Mouse (Mus musculus): ENCODE data around the gene Tmprss11b. TPM values are rescaled to one million over a fixed set of nuclear protein-coding genes. Genes with fewer than 3 reads are reported as not detected.
"Not testable (repeated sequence)": the region's sequence is repeated elsewhere in the genome, so short reads cannot be mapped to it uniquely, and the experiment has no call there.

Gene Tmprss11b
- polyA plus RNA-seq (2012; ENCODE audit: insufficient read depth, insufficient read length, low replicate concordance, missing spikeins): not detected in 2 replicates

DNA sequence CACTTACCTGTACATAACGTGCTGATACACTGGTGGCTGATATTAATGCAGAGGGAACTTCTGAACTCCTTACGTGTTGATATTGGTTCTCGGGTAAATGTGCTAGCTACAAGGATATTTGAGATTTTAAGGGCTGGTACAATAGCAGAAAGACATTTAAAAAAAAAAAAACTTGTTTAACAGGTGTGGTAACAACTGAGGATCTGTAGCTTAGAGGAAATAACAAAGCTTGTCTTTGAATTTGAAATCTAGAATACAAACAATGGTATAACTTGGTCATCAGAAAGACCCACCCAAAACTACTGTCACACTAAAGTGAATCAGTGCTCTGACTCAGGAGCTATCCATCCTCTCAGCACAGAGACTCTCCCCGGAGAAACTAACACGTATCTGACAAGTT lies at the start of gene Tmprss11b:
Gene Tmprss11b, minus strand, starts transcription at position 101 of the 400 bp plus-strand sequence.
- no peak within 1 kb of the TSS for H3K4me3 ChIP-seq (ENCODE audit: insufficient read depth, low read depth, low read length)
- no peaks in the 10 kb centered on the region for H3K4me1 ChIP-seq (ENCODE audit: control insufficient read depth, insufficient read depth, low read length)
- TF ChIP-seq POLR2A (IDR thresholded peaks at IDR 0.05; ENCODE audit: insufficient read depth, low read depth, low read length) (no peak), CTCF (IDR thresholded peaks at IDR 0.05; ENCODE audit: insufficient read depth, low read depth, low read length) (no peak)
- 85% methylated on average over 5 of the region's 5 CpGs for WGBS
- no peak within 1 kb of the TSS for H3K27ac ChIP-seq (ENCODE audit: insufficient read depth, low read depth, low read length)

DNA sequence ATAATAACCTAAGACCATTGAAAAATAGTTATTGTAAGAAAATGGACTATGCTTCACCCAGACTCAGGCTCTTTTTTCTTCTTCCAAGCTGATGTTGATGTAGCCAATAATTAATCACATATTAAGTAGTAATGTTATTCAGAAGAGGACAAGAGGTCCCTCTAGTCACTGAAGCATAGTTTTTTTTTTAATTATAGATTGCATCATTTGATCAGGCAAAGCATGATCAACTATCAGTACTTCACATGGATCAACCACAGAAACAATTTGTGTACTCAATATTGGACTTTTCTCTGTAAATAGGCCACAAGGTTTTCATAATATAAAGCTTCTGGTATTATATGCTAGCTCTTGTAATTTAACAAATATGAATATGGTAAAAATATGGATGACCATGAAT lies 48.9 kb upstream of the Tmprss11b start:
- no peak for TF ChIP-seq POLR2A (IDR thresholded peaks at IDR 0.05; ENCODE audit: insufficient read depth, low read depth, low read length)
- TF ChIP-seq CTCF (IDR thresholded peaks at IDR 0.05; ENCODE audit: insufficient read depth, low read depth, low read length): no peak
- Histone ChIP-seq H3K4me1 (ENCODE audit: control insufficient read depth, insufficient read depth, low read length) (no peaks in the 10 kb centered on the region), H3K4me3 (ENCODE audit: insufficient read depth, low read depth, low read length) (no peak overlapping the region)

DNA sequence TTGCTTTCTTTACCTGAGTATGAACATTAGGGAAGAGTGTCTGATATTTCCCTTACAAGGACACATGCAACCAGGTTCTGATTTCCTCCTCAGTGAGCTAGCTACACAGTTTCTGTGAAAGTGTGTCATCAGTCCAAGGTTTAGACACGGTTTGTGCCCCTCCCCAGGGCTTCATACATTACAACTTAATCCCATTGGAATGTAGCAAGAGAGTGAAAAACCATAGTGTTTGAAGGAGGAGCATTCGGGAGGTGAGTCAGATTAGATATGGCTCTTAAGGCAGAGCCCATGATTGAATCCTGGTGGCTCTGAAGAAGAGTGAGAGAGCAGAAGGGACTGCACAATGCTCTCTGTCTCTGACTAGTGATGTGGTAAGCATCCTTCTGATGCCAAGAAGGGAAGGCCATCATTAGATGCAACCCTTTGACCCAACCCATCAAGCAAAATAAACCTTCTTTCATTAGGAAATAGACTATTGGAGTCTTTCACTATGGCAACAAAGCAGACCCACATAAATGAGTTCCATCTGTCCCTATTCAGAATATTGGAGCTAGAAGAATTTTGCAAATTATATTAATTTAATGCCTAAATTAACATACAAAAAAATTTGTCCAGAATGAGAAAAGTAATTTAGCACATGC lies 46.8 kb upstream of the Tmprss11b start:
- Histone ChIP-seq H3K4me3 (ENCODE audit: insufficient read depth, low read depth, low read length) (no peak overlapping the region), H3K4me1 (ENCODE audit: control insufficient read depth, insufficient read depth, low read length) (no peaks in the 10 kb centered on the region), H3K27ac (ENCODE audit: insufficient read depth, low read depth, low read length) (no peak overlapping the region)
- no peak for TF ChIP-seq CTCF (IDR thresholded peaks at IDR 0.05; ENCODE audit: insufficient read depth, low read depth, low read length)
- no peak for TF ChIP-seq POLR2A (IDR thresholded peaks at IDR 0.05; ENCODE audit: insufficient read depth, low read depth, low read length)
- 52% methylated on average over 2 of the region's 2 CpGs for WGBS

More for the DNA sequence above, 48.9 kb upstream of the Tmprss11b start:
- no peak overlapping the region for H3K27ac ChIP-seq (ENCODE audit: insufficient read depth, low read depth, low read length)

DNA sequence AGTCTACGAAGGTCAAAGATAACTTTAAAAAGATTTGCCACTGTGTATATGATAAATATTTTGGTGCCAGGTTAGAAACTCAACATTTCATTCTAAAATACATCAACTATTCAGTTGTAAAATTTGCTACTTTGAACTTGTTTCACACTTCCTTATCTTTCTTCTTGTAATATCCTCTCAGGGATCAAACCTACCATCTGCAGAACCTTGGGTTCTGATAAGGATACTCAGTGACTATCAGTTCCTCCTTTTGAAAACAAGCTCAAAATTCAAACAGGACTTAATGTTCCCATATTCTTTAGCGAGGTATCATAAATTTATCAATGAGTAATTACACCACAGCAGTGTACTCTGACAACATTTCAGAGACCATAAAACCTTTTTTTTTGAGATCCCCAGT lies 38.8 kb upstream of the Tmprss11b start:
- no peaks in the 10 kb centered on the region for H3K4me1 ChIP-seq (ENCODE audit: control insufficient read depth, insufficient read depth, low read length)
- no peak overlapping the region for H3K4me3 ChIP-seq (ENCODE audit: insufficient read depth, low read depth, low read length)
- TF ChIP-seq POLR2A (IDR thresholded peaks at IDR 0.05; ENCODE audit: insufficient read depth, low read depth, low read length) (no peak), CTCF (IDR thresholded peaks at IDR 0.05; ENCODE audit: insufficient read depth, low read depth, low read length) (no peak)
- 84% methylated on average over 2 of the region's 2 CpGs for WGBS
- H3K27ac ChIP-seq (ENCODE audit: insufficient read depth, low read depth, low read length): no peak overlapping the region

DNA sequence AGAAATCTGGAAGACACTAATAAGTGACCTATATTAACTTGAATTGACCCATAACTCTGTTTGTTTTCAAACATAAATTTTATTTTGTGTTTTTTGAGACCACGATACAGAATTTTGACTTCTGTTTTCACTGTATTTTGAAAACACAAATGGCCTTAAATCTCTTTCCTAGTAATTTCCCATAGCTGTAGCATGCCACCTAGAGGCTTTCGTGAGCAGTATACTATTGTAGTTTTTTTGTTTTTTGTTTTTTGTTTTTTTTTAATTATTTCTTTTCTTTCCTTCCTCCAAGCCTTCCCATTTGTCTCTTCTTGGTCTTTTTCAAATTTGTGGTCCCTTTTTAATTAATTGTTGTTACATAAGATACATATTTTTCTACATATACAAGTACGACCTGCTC lies 28.8 kb upstream of the Tmprss11b start:
- no peak overlapping the region for H3K27ac ChIP-seq (ENCODE audit: insufficient read depth, low read depth, low read length)
- TF ChIP-seq POLR2A (IDR thresholded peaks at IDR 0.05; ENCODE audit: insufficient read depth, low read depth, low read length) (no peak), CTCF (IDR thresholded peaks at IDR 0.05; ENCODE audit: insufficient read depth, low read depth, low read length) (no peak)
- 81% methylated on average over 3 of the region's 3 CpGs for WGBS
- H3K4me1 ChIP-seq (ENCODE audit: control insufficient read depth, insufficient read depth, low read length): no peaks in the 10 kb centered on the region
- no peak overlapping the region for H3K4me3 ChIP-seq (ENCODE audit: insufficient read depth, low read depth, low read length)

DNA sequence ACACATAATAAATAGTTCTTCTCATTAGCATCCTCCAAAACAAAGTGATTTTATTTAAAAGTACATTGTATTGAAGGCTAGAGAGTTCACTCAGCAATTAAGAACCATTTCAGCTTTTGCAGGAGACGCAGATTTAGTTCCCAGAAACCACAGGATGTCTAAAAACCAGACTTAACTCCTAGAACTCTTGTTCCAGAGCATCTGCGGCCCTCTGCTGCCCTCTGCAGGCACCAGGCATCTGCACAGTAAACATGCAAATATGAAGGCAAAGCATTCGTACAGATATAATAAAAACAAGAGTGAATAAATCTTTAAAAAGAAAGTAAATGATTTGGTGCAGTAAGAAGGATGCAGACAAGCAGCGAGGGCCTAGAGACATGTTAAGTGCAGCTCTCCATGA lies 8.5 kb upstream of the Tmprss11b start:
- TF ChIP-seq CTCF (IDR thresholded peaks at IDR 0.05; ENCODE audit: insufficient read depth, low read depth, low read length): no peak
- no peak for TF ChIP-seq POLR2A (IDR thresholded peaks at IDR 0.05; ENCODE audit: insufficient read depth, low read depth, low read length)
- H3K4me1 ChIP-seq (ENCODE audit: control insufficient read depth, insufficient read depth, low read length): no peaks in the 10 kb centered on the region
- H3K27ac ChIP-seq (ENCODE audit: insufficient read depth, low read depth, low read length): no peak overlapping the region
- H3K4me3 ChIP-seq (ENCODE audit: insufficient read depth, low read depth, low read length): no peak overlapping the region
- WGBS: 45% methylated on average over 4 of the region's 4 CpGs

DNA sequence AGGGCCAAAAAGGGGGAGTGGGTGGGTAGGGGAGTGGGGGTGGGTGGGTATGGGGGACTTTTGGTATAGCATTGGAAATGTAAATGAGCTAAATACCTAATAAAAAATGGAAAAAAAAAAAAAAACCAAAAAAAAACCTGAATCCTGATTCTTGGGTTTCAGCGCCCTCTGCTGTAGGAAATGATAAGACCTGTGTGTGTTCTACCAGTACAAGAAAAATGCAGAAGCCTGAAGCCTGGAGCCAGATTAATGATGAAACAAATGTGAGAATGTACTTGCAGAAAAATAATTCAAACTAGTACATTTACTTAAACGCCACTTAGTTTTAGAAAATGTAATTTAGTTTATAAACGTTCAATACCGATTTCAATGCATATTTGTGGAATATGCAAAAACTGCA lies 27.0 kb downstream of the Tmprss11b start:
- H3K27ac ChIP-seq (ENCODE audit: insufficient read depth, low read depth, low read length); H3K4me3 ChIP-seq (ENCODE audit: insufficient read depth, low read depth, low read length); H3K4me1 ChIP-seq (ENCODE audit: control insufficient read depth, insufficient read depth, low read length): not testable (repeated sequence)
- WGBS: 30% methylated on average over 4 of the region's 4 CpGs

DNA sequence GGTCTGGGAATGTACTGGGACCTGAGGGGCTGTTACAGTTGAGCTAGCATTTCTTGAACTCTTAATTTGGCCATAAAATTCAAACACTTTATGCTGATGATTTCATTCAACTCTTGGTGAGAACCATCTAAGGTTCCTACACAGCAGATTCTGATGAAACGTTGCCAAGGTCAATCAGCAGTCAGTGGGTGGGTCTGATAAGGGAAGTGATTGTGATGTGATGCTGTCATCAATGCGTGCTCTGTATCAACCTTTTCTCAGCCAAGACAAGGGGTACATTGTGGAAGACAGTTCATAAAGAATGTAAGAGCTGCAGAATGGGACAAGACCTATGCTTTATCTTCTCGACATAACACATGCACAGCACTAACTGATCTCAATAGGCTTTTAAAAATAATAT lies 35.4 kb downstream of the Tmprss11b start:
- 66% methylated on average over 3 of the region's 3 CpGs for WGBS
- Histone ChIP-seq H3K4me1 (ENCODE audit: control insufficient read depth, insufficient read depth, low read length) (no peaks in the 10 kb centered on the region), H3K27ac (ENCODE audit: insufficient read depth, low read depth, low read length) (no peak overlapping the region), H3K4me3 (ENCODE audit: insufficient read depth, low read depth, low read length) (no peak overlapping the region)
- no peak for TF ChIP-seq POLR2A (IDR thresholded peaks at IDR 0.05; ENCODE audit: insufficient read depth, low read depth, low read length)
- no peak for TF ChIP-seq CTCF (IDR thresholded peaks at IDR 0.05; ENCODE audit: insufficient read depth, low read depth, low read length)

DNA sequence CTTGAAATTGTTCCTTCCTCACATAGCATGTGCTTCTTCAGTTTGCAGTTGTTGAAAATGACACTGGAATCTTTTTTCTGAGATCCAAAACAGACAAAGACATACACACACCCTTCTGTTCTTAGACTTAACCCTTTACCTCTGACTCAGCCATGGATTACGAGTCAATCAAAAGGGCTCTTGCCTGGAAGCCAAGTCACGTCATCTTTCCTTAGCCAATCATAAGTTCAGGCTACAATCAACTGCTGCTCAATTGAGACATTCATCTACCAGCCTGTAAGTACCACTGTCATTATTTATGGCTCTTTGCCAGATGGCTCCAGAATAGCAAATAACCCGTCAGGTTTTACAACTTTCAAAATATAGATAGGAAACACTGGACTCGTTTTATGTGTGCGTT lies 43.8 kb downstream of the Tmprss11b start, which contains the start of gene Tmprss11f:
Gene Tmprss11f, minus strand, starts transcription at position 101 of the 400 bp plus-strand sequence.
- Histone ChIP-seq H3K4me3 (ENCODE audit: insufficient read depth, low read depth, low read length) (no peak within 1 kb of the TSS), H3K4me1 (ENCODE audit: control insufficient read depth, insufficient read depth, low read length) (no peaks in the 10 kb centered on the region), H3K27ac (ENCODE audit: insufficient read depth, low read depth, low read length) (no peak within 1 kb of the TSS)
- 76% methylated on average over 5 of the region's 5 CpGs for whole genome bisulfite sequencing
- no peak for TF ChIP-seq CTCF (IDR thresholded peaks at IDR 0.05; ENCODE audit: insufficient read depth, low read depth, low read length)
- no peak for TF ChIP-seq POLR2A (IDR thresholded peaks at IDR 0.05; ENCODE audit: insufficient read depth, low read depth, low read length)

DNA sequence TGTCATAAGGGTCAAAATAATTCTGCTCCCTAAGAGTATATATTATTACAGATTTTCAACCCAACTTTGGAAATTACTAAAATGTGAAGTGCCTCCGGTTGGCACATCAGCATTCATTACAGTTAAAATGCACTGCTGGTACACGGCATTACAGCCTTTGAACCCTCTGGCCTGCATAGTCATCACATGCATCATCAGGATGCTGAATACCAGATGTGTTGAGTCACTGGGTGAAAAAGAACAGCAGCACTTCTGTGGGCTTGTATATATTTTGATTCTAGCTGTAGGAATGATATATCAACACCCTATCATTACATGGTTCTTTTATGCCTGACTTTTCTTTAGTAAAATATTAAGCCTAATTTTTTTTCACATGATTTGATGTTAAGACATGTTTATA lies 45.5 kb downstream of the Tmprss11b start:
- 51% methylated on average over 2 of the region's 2 CpGs for WGBS
- H3K27ac ChIP-seq (ENCODE audit: insufficient read depth, low read depth, low read length): no peak overlapping the region

More for the DNA sequence above, 45.5 kb downstream of the Tmprss11b start:
- Histone ChIP-seq H3K4me3 (ENCODE audit: insufficient read depth, low read depth, low read length) (no peak overlapping the region), H3K4me1 (ENCODE audit: control insufficient read depth, insufficient read depth, low read length) (no peaks in the 10 kb centered on the region)
- TF ChIP-seq POLR2A (IDR thresholded peaks at IDR 0.05; ENCODE audit: insufficient read depth, low read depth, low read length) (no peak), CTCF (IDR thresholded peaks at IDR 0.05; ENCODE audit: insufficient read depth, low read depth, low read length) (no peak)

All from olfactory bulb, adult 2 months (tissue).